Mouse (Mus musculus): ENCODE measurements around the gene M6pr. TPM values are rescaled to one million over a fixed set of nuclear protein-coding genes. Genes with fewer than 3 reads are reported as not detected.

M6pr gene
- polyA plus RNA-seq, 1 experiment, result 107 TPM

DNA sequence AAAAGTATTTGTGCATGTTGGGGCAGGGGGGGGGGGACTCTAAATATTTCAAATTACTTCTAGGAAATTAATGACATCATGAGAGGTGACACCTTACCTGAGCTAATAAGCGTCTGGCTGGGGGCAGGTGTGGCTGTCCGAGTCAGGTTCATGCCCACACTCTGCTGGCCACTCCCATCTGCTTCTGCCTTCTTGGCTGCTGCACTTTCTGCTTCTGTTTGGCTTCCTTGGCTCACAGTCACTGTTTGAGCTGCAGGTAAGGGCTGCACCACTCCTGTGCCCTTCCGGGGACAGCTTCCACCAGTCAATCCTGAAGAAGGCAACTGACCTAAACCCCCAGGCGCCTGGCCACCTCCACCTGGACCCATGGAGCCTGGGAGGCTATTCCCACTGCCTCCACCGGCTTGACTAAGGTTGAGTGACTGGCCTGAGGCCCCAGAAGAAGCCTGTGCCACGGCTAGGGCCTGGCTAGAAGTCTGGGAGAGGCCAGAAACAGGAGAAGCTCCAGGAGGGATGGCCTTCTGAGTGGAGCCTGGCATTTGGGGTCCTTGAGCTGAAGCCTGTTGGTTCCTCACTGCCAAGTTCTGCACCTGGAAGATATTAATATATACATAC, 16.9 kb downstream of the M6pr start:
- no peak for TF ChIP-seq CTCF (conservative IDR thresholded peaks at IDR 0.05; ENCODE audit: insufficient read depth, insufficient read length, low read depth, low read length)
- no peak for TF ChIP-seq POLR2A (IDR thresholded peaks at IDR 0.05; ENCODE audit: low read depth, low read length)
- WGBS, result 58% methylated on average over 6 of the region's 6 CpGs

DNA sequence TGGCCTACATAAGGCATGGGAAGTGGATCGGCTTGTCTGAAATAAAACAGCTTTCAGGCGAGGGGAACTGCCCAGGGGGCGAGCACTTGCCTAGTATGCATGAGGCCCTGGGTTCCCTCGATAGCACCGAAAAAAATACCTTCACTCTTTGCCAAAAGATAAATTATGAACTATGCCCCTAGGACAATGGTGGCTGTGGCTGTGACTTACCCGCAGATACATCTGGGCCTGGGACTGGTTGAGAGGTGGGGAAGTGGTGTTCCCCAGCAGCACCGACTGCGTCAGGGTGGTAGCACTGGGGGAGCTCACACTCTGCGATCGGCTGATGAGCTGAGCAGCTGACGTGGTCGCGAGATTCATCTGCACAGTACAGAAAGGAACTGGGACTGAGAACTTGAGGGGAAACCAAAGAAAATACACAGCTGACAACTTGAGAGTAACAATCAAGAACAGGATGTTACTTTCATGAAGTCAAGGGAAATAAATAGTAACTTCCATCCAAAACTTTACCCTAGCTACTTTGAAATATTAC, 24.6 kb downstream of the M6pr start:
- H3K4me1 ChIP-seq (ENCODE audit: control insufficient read depth, insufficient read depth, low read length), result peaks cover 7% of the 10 kb centered on the region; the same call in 1 of the 2 replicates
- peaks cover 2% of the 10 kb centered on the region; the same call in 1 of the 2 replicates for H3K36me3 ChIP-seq (ENCODE audit: control insufficient read depth, insufficient read depth, low read length)
- H3K27ac ChIP-seq (ENCODE audit: insufficient read depth, low read depth, low read length), result no peak overlapping the region
- WGBS, result 86% methylated on average over 13 of the region's 13 CpGs
- H3K27me3 ChIP-seq (replicated peaks; ENCODE audit: control insufficient read depth, insufficient read depth, low read length), result no peaks in the 10 kb centered on the region
- TF ChIP-seq POLR2A (IDR thresholded peaks at IDR 0.05; ENCODE audit: low read depth, low read length) (no peak), CTCF (conservative IDR thresholded peaks at IDR 0.05; ENCODE audit: insufficient read depth, insufficient read length, low read depth, low read length) (no peak)
- H3K4me3 ChIP-seq (ENCODE audit: insufficient read depth, low read depth, low read length), result no peak overlapping the region
- DNase-seq, result no peak

More for the DNA sequence above, 16.9 kb downstream of the M6pr start:
- Histone ChIP-seq H3K27ac (ENCODE audit: insufficient read depth, low read depth, low read length) (peak overlapping the region; percentile 26), H3K4me1 (ENCODE audit: control insufficient read depth, insufficient read depth, low read length) (no peaks in the 10 kb centered on the region), H3K27me3 (replicated peaks; ENCODE audit: control insufficient read depth, insufficient read depth, low read length) (no peaks in the 10 kb centered on the region), H3K4me3 (ENCODE audit: insufficient read depth, low read depth, low read length) (no peak overlapping the region), H3K36me3 (ENCODE audit: control insufficient read depth, insufficient read depth, low read length) (no peaks in the 10 kb centered on the region; the same call in 1 of the 2 replicates)
- DNase-seq, result peak; percentile 72

DNA sequence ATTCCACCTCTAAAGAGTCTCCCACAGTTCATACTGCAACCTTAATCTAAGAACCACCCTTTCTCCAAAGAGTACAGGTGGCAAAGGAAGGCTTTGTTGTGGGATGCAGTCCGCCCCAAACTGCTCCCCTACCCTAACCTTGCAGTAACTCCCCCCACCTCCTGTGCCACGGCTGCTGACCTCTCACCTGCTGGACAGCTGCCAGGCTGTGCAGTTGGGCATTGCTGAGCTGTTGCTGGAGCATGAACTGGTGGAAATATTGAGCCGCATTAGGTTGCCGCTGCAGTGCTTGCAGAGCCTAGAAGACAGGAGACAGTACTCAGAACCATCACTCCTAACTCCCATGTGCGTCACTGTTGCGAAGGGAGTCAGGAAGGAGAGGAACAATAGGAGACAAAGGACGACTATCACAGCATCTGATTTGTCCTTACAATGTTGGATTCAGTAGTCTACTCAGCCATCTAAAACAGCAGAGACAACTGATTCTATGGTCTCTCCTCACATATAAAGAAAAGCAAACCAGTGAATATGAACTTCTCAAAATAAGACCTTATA, 26.3 kb downstream of the M6pr start:
- H3K4me1 ChIP-seq (ENCODE audit: control insufficient read depth, insufficient read depth, low read length), result peaks cover 10% of the 10 kb centered on the region; the same call in 1 of the 2 replicates
- peak; percentile 47 for DNase-seq
- H3K36me3 ChIP-seq (ENCODE audit: control insufficient read depth, insufficient read depth, low read length), result peaks cover 2% of the 10 kb centered on the region; the same call in 1 of the 2 replicates
- H3K27me3 ChIP-seq (replicated peaks; ENCODE audit: control insufficient read depth, insufficient read depth, low read length), result no peaks in the 10 kb centered on the region
- H3K27ac ChIP-seq (ENCODE audit: insufficient read depth, low read depth, low read length), result no peak overlapping the region
- H3K4me3 ChIP-seq (ENCODE audit: insufficient read depth, low read depth, low read length), result no peak overlapping the region
- 53% methylated on average over 7 of the region's 7 CpGs for WGBS
- TF ChIP-seq POLR2A (IDR thresholded peaks at IDR 0.05; ENCODE audit: low read depth, low read length) (no peak), CTCF (conservative IDR thresholded peaks at IDR 0.05; ENCODE audit: insufficient read depth, insufficient read length, low read depth, low read length) (no peak)

DNA sequence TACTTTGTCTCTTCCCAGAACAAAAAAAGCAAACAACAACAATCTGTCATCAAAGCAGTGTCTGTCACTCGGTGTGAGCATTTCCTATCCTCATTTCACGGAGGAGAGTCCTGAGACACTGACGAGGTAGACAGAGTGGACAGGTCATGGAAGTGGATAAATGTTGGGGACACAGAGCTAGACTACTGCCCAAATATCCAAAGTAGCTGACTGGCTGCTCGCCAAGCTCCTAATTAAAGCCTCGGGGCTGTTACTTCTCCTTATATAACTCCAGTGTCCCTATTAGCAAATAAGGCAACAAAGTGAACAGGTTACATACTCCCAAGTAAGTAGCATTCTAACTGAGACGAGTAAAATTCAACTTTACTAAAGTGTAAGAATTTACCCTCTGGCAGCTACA, 29.0 kb downstream of the M6pr start:
- 47% methylated on average over 6 of the region's 6 CpGs for WGBS
- TF ChIP-seq CTCF (conservative IDR thresholded peaks at IDR 0.05; ENCODE audit: insufficient read depth, insufficient read length, low read depth, low read length) (no peak), POLR2A (IDR thresholded peaks at IDR 0.05; ENCODE audit: low read depth, low read length) (no peak)
- Histone ChIP-seq H3K27me3 (replicated peaks; ENCODE audit: control insufficient read depth, insufficient read depth, low read length) (no peaks in the 10 kb centered on the region), H3K4me1 (ENCODE audit: control insufficient read depth, insufficient read depth, low read length) (peaks cover 14% of the 10 kb centered on the region; the same call in 1 of the 2 replicates), H3K4me3 (ENCODE audit: insufficient read depth, low read depth, low read length) (no peak overlapping the region), H3K27ac (ENCODE audit: insufficient read depth, low read depth, low read length) (no peak overlapping the region), H3K36me3 (ENCODE audit: control insufficient read depth, insufficient read depth, low read length) (peaks cover 2% of the 10 kb centered on the region; the same call in 1 of the 2 replicates)
- no peak for DNase-seq

DNA sequence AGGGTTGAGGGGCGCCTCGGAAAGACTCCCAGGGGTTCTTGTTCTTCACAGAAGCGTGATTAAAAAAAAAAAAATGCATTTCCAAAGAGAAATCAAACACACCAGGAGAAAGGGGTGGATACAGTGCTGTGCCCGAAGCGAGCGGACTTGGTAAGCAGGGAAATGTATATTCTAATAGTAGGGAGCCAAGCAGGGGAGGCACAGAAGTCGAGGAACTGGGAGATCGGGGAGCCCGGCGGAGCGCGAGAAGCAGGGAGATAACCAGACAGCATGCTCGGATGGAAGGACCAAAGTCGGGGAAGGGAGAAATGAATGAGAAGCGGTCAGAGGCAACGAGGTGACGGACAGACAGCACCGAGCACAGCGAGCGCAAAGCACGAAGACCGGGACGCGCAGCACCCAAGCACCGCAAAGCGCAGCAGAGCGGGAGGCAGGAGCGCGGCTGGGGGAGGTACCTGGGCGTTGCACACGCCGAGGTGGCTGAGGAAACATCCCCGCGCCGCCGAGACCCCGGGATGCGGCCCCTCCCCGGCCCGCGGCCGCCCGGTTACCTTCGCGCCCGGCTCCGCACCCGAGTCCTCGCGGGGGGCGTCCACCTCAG, 30.6 kb downstream of the M6pr start:
- Histone ChIP-seq H3K27ac (ENCODE audit: insufficient read depth, low read depth, low read length) (peak overlapping the region; percentile 41), H3K36me3 (ENCODE audit: control insufficient read depth, insufficient read depth, low read length) (no peaks in the 10 kb centered on the region), H3K27me3 (replicated peaks; ENCODE audit: control insufficient read depth, insufficient read depth, low read length) (no peaks in the 10 kb centered on the region), H3K4me1 (ENCODE audit: control insufficient read depth, insufficient read depth, low read length) (peaks cover 14% of the 10 kb centered on the region; the same call in 1 of the 2 replicates), H3K4me3 (ENCODE audit: insufficient read depth, low read depth, low read length) (peak overlapping the region; percentile 99)
- 2% methylated on average over 47 of the region's 51 CpGs for WGBS
- TF ChIP-seq CTCF (conservative IDR thresholded peaks at IDR 0.05; ENCODE audit: insufficient read depth, insufficient read length, low read depth, low read length) (no peak), POLR2A (IDR thresholded peaks at IDR 0.05; ENCODE audit: low read depth, low read length) (no peak)
- DNase-seq, result peak; percentile 75

DNA sequence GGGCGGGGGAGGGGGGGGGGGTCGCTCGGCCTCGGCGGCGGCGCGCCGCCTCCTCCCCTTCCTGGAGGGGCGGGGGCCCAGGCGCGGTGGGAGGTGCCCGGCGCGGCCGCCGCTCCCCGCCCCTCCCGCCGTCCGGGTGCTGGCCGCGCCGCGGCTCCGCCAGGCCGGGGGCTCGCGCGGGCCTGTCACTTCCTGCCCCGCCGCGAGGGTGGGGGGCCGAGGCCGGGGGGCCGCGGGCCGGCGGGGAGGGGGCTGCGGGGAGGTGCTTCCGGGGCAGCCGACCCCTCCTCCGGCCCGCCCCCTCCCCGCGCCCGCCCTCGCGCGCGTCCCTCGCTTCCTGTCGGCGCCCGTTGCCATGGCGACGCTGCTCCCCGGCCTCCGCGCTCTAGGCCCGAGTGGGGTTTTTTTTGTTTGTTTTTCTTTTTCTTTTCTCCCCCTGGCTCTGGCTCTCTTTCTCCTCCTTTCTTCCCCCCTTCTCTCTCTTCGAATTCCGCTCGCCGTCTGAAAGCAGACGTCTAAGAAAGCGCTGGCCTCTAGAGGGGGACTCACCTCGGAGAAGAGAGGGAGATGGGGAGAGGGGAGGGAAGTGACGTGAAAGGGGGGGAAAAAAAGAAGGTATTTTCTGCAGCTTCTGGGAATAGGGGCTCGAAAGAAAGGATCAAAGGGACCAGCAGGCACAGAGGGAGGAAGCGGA, 31.3 kb downstream of the M6pr start:
- H3K27ac ChIP-seq (ENCODE audit: insufficient read depth, low read depth, low read length), result peak overlapping the region; percentile 54
- no peaks in the 10 kb centered on the region for H3K27me3 ChIP-seq (replicated peaks; ENCODE audit: control insufficient read depth, insufficient read depth, low read length)
- peak overlapping the region; percentile 99 for H3K4me3 ChIP-seq (ENCODE audit: insufficient read depth, low read depth, low read length)
- peaks cover 12% of the 10 kb centered on the region; the same call in 1 of the 2 replicates for H3K4me1 ChIP-seq (ENCODE audit: control insufficient read depth, insufficient read depth, low read length)
- no peak for TF ChIP-seq POLR2A (IDR thresholded peaks at IDR 0.05; ENCODE audit: low read depth, low read length)
- no peak for TF ChIP-seq CTCF (conservative IDR thresholded peaks at IDR 0.05; ENCODE audit: insufficient read depth, insufficient read length, low read depth, low read length)
- no peaks in the 10 kb centered on the region for H3K36me3 ChIP-seq (ENCODE audit: control insufficient read depth, insufficient read depth, low read length)
- WGBS, result 2% methylated on average over 47 of the region's 71 CpGs
- peak; percentile 90 for DNase-seq
